Mouse (Mus musculus): ENCODE data around the gene Wfikkn2.

The Wfikkn2 gene

GRCm38 (mm10) chr11:94261585-94262370, 16.0 kb upstream of the Wfikkn2 start:
- DNase-seq (ENCODE audit: low read depth): no peak

GRCm38 (mm10) chr11:94259814-94260213, 14.0 kb upstream of the Wfikkn2 start:
- no peak for DNase-seq (ENCODE audit: low read depth)

GRCm38 (mm10) chr11:94257987-94258386, 12.2 kb upstream of the Wfikkn2 start:
- DNase-seq (ENCODE audit: low read depth): no peak

- DNase-seq (ENCODE audit: low read depth): no peak
Observed at GRCm38 (mm10) chr11:94255733-94256132, 9.9 kb upstream of the Wfikkn2 start.

GRCm38 (mm10) chr11:94253691-94254090, 7.9 kb upstream of the Wfikkn2 start:
- DNase-seq (ENCODE audit: low read depth): peak; percentile 87

- DNase-seq (ENCODE audit: low read depth): no peak
Observed at GRCm38 (mm10) chr11:94253156-94253555, 7.4 kb upstream of the Wfikkn2 start.

- DNase-seq (ENCODE audit: low read depth): no peak
Observed at GRCm38 (mm10) chr11:94246789-94247061, 920 bp upstream of the Wfikkn2 start.

- DNase-seq (ENCODE audit: low read depth): no peak
Observed at GRCm38 (mm10) chr11:94244385-94244784, 1.4 kb downstream of the Wfikkn2 start.

- no peak for DNase-seq (ENCODE audit: low read depth)
Observed at GRCm38 (mm10) chr11:94243422-94244180, 2.2 kb downstream of the Wfikkn2 start.

GRCm38 (mm10) chr11:94242760-94243421, 2.9 kb downstream of the Wfikkn2 start:
- DNase-seq (ENCODE audit: low read depth): no peak

- peak; percentile 15 for DNase-seq (ENCODE audit: low read depth)
Observed at GRCm38 (mm10) chr11:94239706-94240105, 6.1 kb downstream of the Wfikkn2 start.

- DNase-seq (ENCODE audit: low read depth): no peak
Observed at GRCm38 (mm10) chr11:94238786-94239185, 7.0 kb downstream of the Wfikkn2 start.

GRCm38 (mm10) chr11:94236074-94236473, 9.7 kb downstream of the Wfikkn2 start:
- peak; percentile 93 for DNase-seq (ENCODE audit: low read depth)

- DNase-seq (ENCODE audit: low read depth): no peak
Observed at GRCm38 (mm10) chr11:94234857-94235256, 10.9 kb downstream of the Wfikkn2 start.

- no peak for DNase-seq (ENCODE audit: low read depth)
Observed at GRCm38 (mm10) chr11:94234380-94234779, 11.4 kb downstream of the Wfikkn2 start.

GRCm38 (mm10) chr11:94233405-94233804, 12.4 kb downstream of the Wfikkn2 start:
- DNase-seq (ENCODE audit: low read depth): no peak

GRCm38 (mm10) chr11:94231821-94232552, 13.8 kb downstream of the Wfikkn2 start:
- DNase-seq (ENCODE audit: low read depth): peak; percentile 60

GRCm38 (mm10) chr11:94230244-94230643, 15.6 kb downstream of the Wfikkn2 start:
- DNase-seq (ENCODE audit: low read depth): no peak

GRCm38 (mm10) chr11:94229207-94229960, 16.4 kb downstream of the Wfikkn2 start:
- DNase-seq (ENCODE audit: low read depth): no peak

- DNase-seq (ENCODE audit: low read depth): no peak
Observed at GRCm38 (mm10) chr11:94228416-94228815, 17.4 kb downstream of the Wfikkn2 start.

GRCm38 (mm10) chr11:94225985-94226384, 19.8 kb downstream of the Wfikkn2 start:
- peak; percentile 86 for DNase-seq (ENCODE audit: low read depth)

- no peak for DNase-seq (ENCODE audit: low read depth)
Observed at GRCm38 (mm10) chr11:94223531-94223930, 22.3 kb downstream of the Wfikkn2 start.
